Mouse (Mus musculus): ENCODE data around the gene Mobp.

DNA sequence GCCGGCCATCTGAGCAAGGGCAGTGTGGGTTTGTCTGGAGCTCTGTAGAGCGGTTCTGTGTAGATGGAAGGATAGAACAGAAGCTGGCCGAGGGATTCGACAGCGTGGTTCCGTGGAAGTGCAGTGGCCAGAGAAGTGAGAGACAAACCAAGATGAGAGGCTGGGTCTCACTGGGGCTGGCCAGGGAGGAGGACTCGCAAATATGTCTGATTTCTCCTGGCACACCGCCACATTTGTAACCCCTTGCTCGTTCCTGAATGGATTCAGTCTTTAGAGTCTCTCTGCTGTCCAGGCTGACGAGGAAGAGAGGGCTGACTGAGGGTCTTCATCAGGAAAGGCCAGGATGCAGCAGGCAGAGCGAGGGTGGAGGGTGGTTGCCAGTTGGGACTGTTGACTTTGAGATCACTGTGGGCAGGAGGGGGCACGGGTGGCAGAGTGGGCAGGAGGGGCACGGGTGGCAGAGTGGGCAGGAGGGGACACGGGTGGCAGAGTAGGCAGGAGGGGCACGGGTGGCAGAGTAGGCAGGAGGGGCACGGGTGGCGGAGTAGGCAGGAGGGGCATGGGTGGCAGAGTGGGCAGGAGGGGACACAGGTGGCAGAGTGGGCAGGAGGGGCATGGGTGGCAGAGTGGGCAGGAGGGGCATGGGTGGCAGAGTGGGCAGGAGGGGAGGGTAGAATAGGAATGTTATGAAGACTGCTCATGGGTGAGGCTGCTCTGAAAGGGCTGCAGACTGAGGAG is 35.3 kb upstream of the Mobp start:
- TF ChIP-seq HCFC1 (IDR thresholded peaks at IDR 0.05; ENCODE audit: low read depth, low read length) (no peak), EP300 (IDR thresholded peaks at IDR 0.05; ENCODE audit: low read length) (no peak), KAT2A (IDR thresholded peaks at IDR 0.05; ENCODE audit: insufficient replicate concordance, low read length) (no peak), POLR2A (IDR thresholded peaks at IDR 0.05; ENCODE audit: low read depth, low read length) (no peak), BHLHE40 (IDR thresholded peaks at IDR 0.05; ENCODE audit: low read depth, low read length) (no peak), CTCF (conservative IDR thresholded peaks at IDR 0.05 in 1 of 2, IDR thresholded peaks at IDR 0.05 in 1 of 2; ENCODE audit: low read depth in 2 of 2, low read length in 2 of 2) (no peak)

All from CH12.LX (cell line).